Mouse (Mus musculus) NIH3T3 (cell line): ENCODE results near the gene Ankrd44.

Experiments
- DNase-seq: peaks from one replicate; pipeline ENCODE4 v3.0.0-alpha.2; 2012; ENCODE audit warnings: low read depth

Ankrd44 gene

GRCm38 (mm10) chr1:54847238-54847637 is 78.9 kb downstream of the Ankrd44 start:
- DNase-seq: no peak

- peak; percentile 74 for DNase-seq
Observed at GRCm38 (mm10) chr1:54846346-54847000, 79.7 kb downstream of the Ankrd44 start.

GRCm38 (mm10) chr1:54844361-54844760 is 81.8 kb downstream of the Ankrd44 start:
- DNase-seq: no peak

- no peak for DNase-seq
Observed at GRCm38 (mm10) chr1:54842765-54843461, 83.3 kb downstream of the Ankrd44 start.

GRCm38 (mm10) chr1:54841788-54842187 is 84.4 kb downstream of the Ankrd44 start:
- DNase-seq: no peak

GRCm38 (mm10) chr1:54840040-54840439 is 86.1 kb downstream of the Ankrd44 start:
- no peak for DNase-seq

GRCm38 (mm10) chr1:54838486-54838805 is 87.7 kb downstream of the Ankrd44 start:
- DNase-seq: no peak

GRCm38 (mm10) chr1:54837721-54838485 is 88.3 kb downstream of the Ankrd44 start:
- DNase-seq: peak; percentile 40

- DNase-seq: no peak
Observed at GRCm38 (mm10) chr1:54835661-54836205, 90.5 kb downstream of the Ankrd44 start.

GRCm38 (mm10) chr1:54833221-54833620 is 93.0 kb downstream of the Ankrd44 start:
- DNase-seq: no peak

GRCm38 (mm10) chr1:54832765-54833164 is 93.4 kb downstream of the Ankrd44 start:
- peak; percentile 86 for DNase-seq

GRCm38 (mm10) chr1:54830223-54830622 is 96.0 kb downstream of the Ankrd44 start:
- peak; percentile 47 for DNase-seq

- DNase-seq: peak; percentile 86
Observed at GRCm38 (mm10) chr1:54829681-54830213, 96.4 kb downstream of the Ankrd44 start.

- no peak for DNase-seq
Observed at GRCm38 (mm10) chr1:54827827-54828226, 98.4 kb downstream of the Ankrd44 start.

- no peak for DNase-seq
Observed at GRCm38 (mm10) chr1:54827351-54827750, 98.8 kb downstream of the Ankrd44 start.

- DNase-seq: peak; percentile 98
Observed at GRCm38 (mm10) chr1:54826426-54826986, 99.7 kb downstream of the Ankrd44 start.

- peak; percentile 19 for DNase-seq
Observed at GRCm38 (mm10) chr1:54825718-54826425, 100.3 kb downstream of the Ankrd44 start.

- peak; percentile 17 for DNase-seq
Observed at GRCm38 (mm10) chr1:54824106-54824808, 101.9 kb downstream of the Ankrd44 start.

- no peak for DNase-seq
Observed at GRCm38 (mm10) chr1:54821797-54822196, 104.4 kb downstream of the Ankrd44 start.

- no peak for DNase-seq
Observed at GRCm38 (mm10) chr1:54815206-54815855, 110.9 kb downstream of the Ankrd44 start.
